Mouse (Mus musculus) heart, postnatal 0 days (tissue): ENCODE results near the gene Cpd. TPM values are rescaled to one million over a fixed set of nuclear protein-coding genes. Genes with fewer than 3 reads are reported as not detected.
A peak's percentile ranks its signal among the peaks of the same experiment; 100 is the strongest.

Experiments used
- ATAC-seq: fragments of 200-750 bp; cut with Nextera tagmentation; 2 replicates; pipeline ENCODE4 v1.8.0; 2017; ENCODE audit warnings: low read depth, moderate number of reproducible peaks, moderate library complexity; ENCODE audit not compliant: insufficient read depth
- DNase-seq: peaks from one replicate; pipeline ENCODE4 v3.0.0-alpha.2; 2016; ENCODE audit warnings: low spot score
- H3K27ac ChIP-seq: fragments of 300-500 bp; sonication (generic); 2 replicates; pipeline ENCODE4 v1.5.1; 2014; ENCODE audit warnings: low read depth, mild to moderate bottlenecking
- H3K27me3 ChIP-seq: fragments of 300-500 bp; sonication (generic); 2 replicates; pipeline ENCODE4 v1.6.1; 2014; ENCODE audit warnings: low read length, mixed read lengths; ENCODE audit not compliant: control insufficient read depth, insufficient read depth
- H3K36me3 ChIP-seq: fragments of 300-500 bp; sonication (generic); replicated peaks from 2 replicates; pipeline ENCODE4 v1.6.1; 2014; ENCODE audit warnings: low read length, mixed read lengths; ENCODE audit not compliant: control insufficient read depth, insufficient read depth
- H3K4me1 ChIP-seq: fragments of 300-500 bp; sonication (generic); 2 replicates; pipeline ENCODE4 v1.6.1; 2014; ENCODE audit warnings: antibody characterized with exemption; ENCODE audit not compliant: control insufficient read depth, insufficient read depth
- H3K4me2 ChIP-seq: fragments of 300-500 bp; sonication (generic); 2 replicates; pipeline ENCODE4 v1.6.1; 2014; ENCODE audit warnings: low read depth, mild to moderate bottlenecking, low read length, moderate library complexity
- H3K4me3 ChIP-seq: fragments of 300-500 bp; sonication (generic); 2 replicates; pipeline ENCODE4 v1.5.1; 2014; ENCODE audit warnings: low read depth, low read length
- H3K9ac ChIP-seq: fragments of 300-500 bp; sonication (generic); replicated peaks from 2 replicates; pipeline ENCODE4 v1.6.1; 2014; ENCODE audit warnings: low read depth, low read length, mixed read lengths
- H3K9me3 ChIP-seq: fragments of 300-500 bp; sonication (generic); replicated peaks from 2 replicates; pipeline ENCODE4 v1.6.1; 2016; ENCODE audit warnings: low read length; ENCODE audit not compliant: control insufficient read depth
- CTCF ChIP-seq: IDR thresholded peaks from 2 replicates; pipeline ENCODE4 v1.5.1; 2016; ENCODE audit warnings: antibody characterized with exemption, control low read depth, low read depth
- EP300 ChIP-seq: IDR thresholded peaks from 2 replicates; pipeline ENCODE4 v1.6.1; 2016; ENCODE audit warnings: antibody characterized with exemption, low read depth
- WGBS: fragments of 180-500 bp; shearing (Covaris S2); extraction: QIAGEN DNeasy Blood & Tissue Kit; methylation state at CpG from one replicate; pipeline ENCODE4 v1.1.7; 2014; 5-methylcytosine and 5-hydroxymethylcytosine counted together
- polyA plus RNA-seq: library from polyadenylated mRNA; unstranded; fragments of >200 nt; fragmentation: Nextera tagmentation; extraction: Ambion mirVana; gene quantifications from 2 replicates; pipeline ENCODE4 v1.2.1, GENCODE M21; 2015
- total RNA-seq: library from RNA; depleted of rRNA; stranded (reverse); fragments of >200 nt; gene quantifications from 2 replicates; pipeline ENCODE4 v1.2.3, GENCODE M21; 2014; ENCODE audit warnings: low replicate concordance

Gene Cpd
- total and polyA plus RNA-seq, 2 experiments from 2014 or later = 8.6 to 66.9 TPM

DNA sequence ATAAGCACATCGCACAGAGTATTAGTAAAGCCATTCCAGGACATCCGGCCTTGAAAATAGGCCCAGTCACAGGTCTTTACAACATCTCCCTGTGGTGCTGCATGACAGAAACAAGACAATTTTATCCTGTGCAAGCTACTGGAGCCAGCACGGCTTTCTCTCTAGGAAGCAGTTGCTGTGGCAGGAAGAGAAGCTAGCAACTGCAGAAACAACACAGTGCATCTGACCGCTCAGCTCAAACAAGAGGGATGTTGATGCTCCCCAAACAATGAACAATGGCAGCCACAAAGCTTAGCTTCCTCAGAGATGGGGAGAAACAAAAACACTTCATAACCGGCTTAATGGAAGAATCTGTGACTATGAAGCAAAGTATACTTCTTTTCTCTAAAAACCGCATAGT is 10.5 kb downstream of the Cpd start:
- no peak for TF ChIP-seq CTCF
- TF ChIP-seq EP300 = no peak
- 47% methylated on average over 6 of the region's 6 CpGs for WGBS
- no peaks in the 10 kb centered on the region for H3K27me3 ChIP-seq
- H3K4me3 ChIP-seq = no peak overlapping the region
- H3K9ac ChIP-seq = no peak overlapping the region
- peaks cover 13% of the 10 kb centered on the region for H3K36me3 ChIP-seq
- H3K4me1 ChIP-seq = peaks cover 6% of the 10 kb centered on the region; the same call in 1 of the 2 replicates
- no peak overlapping the region for H3K4me2 ChIP-seq
- ATAC-seq = no peak
- peak overlapping the region; percentile 67 for H3K27ac ChIP-seq
- DNase-seq = peak; percentile 53
- H3K9me3 ChIP-seq = no peaks in the 10 kb centered on the region

DNA sequence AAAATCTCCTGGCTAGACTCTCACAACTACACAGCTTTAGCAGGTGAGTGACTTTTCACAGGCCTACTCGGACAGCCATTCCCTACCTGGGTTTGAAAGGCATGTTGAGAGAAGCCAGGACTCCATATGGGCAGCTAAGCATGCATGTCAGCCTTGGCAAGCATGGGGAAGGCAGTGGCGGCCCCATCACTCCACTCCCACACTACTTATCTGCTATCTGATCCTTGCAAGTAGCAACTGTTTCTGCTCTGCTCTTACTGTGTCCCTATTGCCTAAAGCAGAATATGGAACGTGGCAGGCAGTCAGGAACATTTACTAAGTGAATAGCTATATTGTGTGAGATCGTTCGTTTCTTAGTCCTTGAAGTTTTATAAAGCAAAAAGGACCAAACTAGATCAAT is 10.9 kb downstream of the Cpd start:
- WGBS = 43% methylated on average over 5 of the region's 5 CpGs
- H3K9me3 ChIP-seq = no peaks in the 10 kb centered on the region
- TF ChIP-seq EP300 = no peak
- no peaks in the 10 kb centered on the region for H3K27me3 ChIP-seq
- H3K4me3 ChIP-seq = no peak overlapping the region
- no peak overlapping the region for H3K4me2 ChIP-seq
- ATAC-seq = no peak
- peak overlapping the region; percentile 67 for H3K27ac ChIP-seq
- H3K9ac ChIP-seq = no peak overlapping the region
- DNase-seq = no peak
- H3K4me1 ChIP-seq = peaks cover 6% of the 10 kb centered on the region; the same call in 1 of the 2 replicates
- peaks cover 13% of the 10 kb centered on the region for H3K36me3 ChIP-seq

DNA sequence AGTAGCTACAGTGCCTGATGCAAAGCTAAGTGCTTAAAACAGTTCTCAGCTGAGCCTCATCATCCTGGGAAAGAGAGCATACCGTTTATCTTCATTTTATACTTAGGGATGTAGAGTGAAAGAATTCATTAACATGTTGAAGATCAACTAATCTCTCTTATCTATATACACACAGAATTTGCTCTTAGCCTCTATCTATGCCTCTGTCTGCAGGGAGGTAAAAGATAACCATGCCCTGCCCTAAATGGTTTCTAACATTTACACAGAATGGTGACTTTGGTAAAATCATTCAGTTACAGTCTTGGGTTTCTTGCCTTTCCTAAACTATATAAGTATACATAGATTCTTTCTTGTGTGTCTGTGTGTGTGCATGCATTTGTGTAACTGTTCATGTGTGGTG is 12.2 kb downstream of the Cpd start:
- H3K9ac ChIP-seq = no peak overlapping the region
- H3K27me3 ChIP-seq = no peaks in the 10 kb centered on the region

DNA sequence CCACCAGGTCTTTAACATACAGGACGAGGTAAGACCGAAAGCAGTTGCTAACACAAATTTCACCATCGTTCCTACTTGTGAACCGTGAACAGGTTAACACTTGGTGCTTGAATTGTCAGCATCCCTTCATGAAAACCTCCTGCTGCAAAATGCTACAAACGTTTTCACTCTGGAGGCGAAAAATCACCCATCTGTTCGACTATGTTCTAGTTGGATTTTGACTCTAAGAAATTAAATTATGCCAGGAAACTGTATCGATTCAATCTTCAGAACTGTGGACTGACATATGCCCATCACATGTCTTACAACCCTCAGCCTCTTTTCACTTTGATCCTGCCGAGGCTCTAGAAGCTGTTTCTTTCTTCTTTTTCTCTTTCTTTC is 21.9 kb downstream of the Cpd start:
- Histone ChIP-seq H3K4me2 (no peak overlapping the region), H3K9me3 (no peaks in the 10 kb centered on the region), H3K36me3 (no peaks in the 10 kb centered on the region), H3K27me3 (no peaks in the 10 kb centered on the region), H3K9ac (no peak overlapping the region), H3K4me1 (peaks cover 7% of the 10 kb centered on the region), H3K27ac (no peak overlapping the region), H3K4me3 (no peak overlapping the region)
- no peak for DNase-seq
- WGBS = 83% methylated on average over 9 of the region's 9 CpGs
- ATAC-seq = no peak
- TF ChIP-seq CTCF (no peak), EP300 (no peak)

More for the DNA sequence above, 12.2 kb downstream of the Cpd start:
- no peak overlapping the region for H3K4me2 ChIP-seq
- H3K4me3 ChIP-seq = no peak overlapping the region
- TF ChIP-seq CTCF (no peak), EP300 (no peak)
- DNase-seq (no peak), ATAC-seq (no peak)
- H3K4me1 ChIP-seq = peaks cover 6% of the 10 kb centered on the region; the same call in 1 of the 2 replicates
- H3K9me3 ChIP-seq = no peaks in the 10 kb centered on the region
- H3K36me3 ChIP-seq = peaks cover 9% of the 10 kb centered on the region
- no peak overlapping the region for H3K27ac ChIP-seq
- 53% methylated on average over 1 of the region's 1 CpGs for WGBS

DNA sequence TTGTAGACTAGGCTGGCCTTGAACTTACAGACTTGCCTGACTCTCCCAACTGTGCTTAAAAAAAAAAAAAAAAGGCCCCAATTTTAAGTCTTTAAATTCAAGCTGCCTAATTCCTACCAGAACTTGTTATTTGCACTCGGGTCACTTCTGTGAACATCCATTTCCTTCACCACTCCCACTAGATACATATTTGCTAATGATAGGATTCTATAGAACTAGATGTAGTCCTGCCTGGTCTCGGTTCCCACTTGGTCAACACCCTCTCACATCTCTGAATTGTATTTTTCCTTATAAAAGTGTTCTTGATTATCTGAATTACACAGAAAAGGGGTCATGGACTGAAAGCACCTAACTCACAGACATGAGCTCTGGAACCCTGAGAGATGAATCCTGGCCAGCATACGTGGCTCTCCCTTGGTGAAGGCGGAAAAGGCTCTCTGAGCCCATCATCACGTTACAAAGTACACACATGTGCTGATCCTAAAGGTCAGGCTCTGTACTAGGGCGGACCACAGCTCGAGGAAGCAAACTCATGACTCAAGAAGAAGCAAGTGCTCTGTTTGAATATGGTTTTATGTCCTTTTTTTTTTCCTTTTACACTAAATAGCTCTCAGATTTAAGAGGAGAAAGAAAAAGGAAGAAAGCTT is 22.5 kb downstream of the Cpd start:
- Histone ChIP-seq H3K27ac (no peak overlapping the region), H3K27me3 (no peaks in the 10 kb centered on the region), H3K4me1 (peaks cover 7% of the 10 kb centered on the region), H3K9ac (no peak overlapping the region), H3K4me2 (no peak overlapping the region), H3K4me3 (no peak overlapping the region), H3K36me3 (no peaks in the 10 kb centered on the region), H3K9me3 (no peaks in the 10 kb centered on the region)
- 80% methylated on average over 7 of the region's 7 CpGs for WGBS
- no peak for DNase-seq
- TF ChIP-seq EP300 = no peak
- no peak for TF ChIP-seq CTCF
- ATAC-seq = no peak

DNA sequence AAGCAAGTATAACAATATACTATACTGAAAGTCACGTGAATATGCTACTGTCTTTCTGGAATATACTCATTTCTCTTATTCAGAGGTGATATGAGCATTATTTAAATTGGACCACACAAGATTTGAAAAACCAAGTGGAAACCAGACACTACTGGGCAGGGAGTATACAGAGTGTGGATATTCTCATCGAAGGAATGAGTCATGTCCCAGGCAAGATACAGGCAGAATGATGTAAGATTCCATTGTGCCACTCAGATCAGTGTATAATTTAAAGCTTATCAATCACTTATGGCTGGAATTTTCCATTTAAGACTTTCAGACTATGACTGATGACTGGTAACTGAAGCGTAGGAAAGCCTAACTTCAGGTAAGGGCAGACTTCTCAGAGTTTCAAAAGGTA is 23.2 kb downstream of the Cpd start:
- H3K4me2 ChIP-seq = no peak overlapping the region
- peaks cover 7% of the 10 kb centered on the region for H3K4me1 ChIP-seq
- H3K27me3 ChIP-seq = no peaks in the 10 kb centered on the region
- H3K27ac ChIP-seq = no peak overlapping the region
- no peaks in the 10 kb centered on the region for H3K9me3 ChIP-seq
- H3K4me3 ChIP-seq = no peak overlapping the region
- H3K9ac ChIP-seq = no peak overlapping the region
- no peaks in the 10 kb centered on the region for H3K36me3 ChIP-seq
- TF ChIP-seq CTCF (no peak), EP300 (no peak)
- ATAC-seq (no peak), DNase-seq (no peak)
- 63% methylated on average over 3 of the region's 3 CpGs for WGBS
